Mouse (Mus musculus): ENCODE results near the gene Hsd17b11. TPM values are rescaled to one million over a fixed set of nuclear protein-coding genes. Genes with fewer than 3 reads are reported as not detected.
A peak's percentile ranks its signal among the peaks of the same experiment; 100 is the strongest.
"Not testable (repeated sequence)": the region's sequence is repeated elsewhere in the genome, so short reads cannot be mapped to it uniquely, and the experiment has no call there.

The Hsd17b11 gene
- total and polyA plus RNA-seq, 2 experiments from 2014 or later = 4.6 to 10.9 TPM

DNA sequence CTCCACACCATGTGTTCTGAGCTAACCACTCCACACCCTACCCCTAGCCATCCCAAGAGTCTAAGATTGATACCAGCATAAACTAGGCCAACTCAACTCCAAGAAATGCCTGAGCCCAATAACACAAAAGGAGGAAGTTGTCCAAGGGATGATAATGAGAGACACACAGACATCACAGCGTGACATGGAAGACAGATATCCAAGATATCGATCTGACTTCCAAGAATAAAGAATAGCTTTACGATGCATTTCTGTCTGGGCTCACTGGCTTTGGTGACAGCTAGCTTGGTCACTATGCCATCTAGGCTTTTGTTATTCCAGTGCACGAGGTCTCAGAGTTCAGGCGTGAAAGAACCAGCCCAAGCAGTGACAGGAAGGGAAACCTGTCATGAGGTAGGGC, 50.7 kb downstream of the Hsd17b11 start:
- Histone ChIP-seq H3K4me3 (ENCODE audit: low read depth, low read length) (no peak overlapping the region), H3K4me2 (ENCODE audit: low read depth) (no peak overlapping the region), H3K4me1 (ENCODE audit: insufficient read depth) (no peaks in the 10 kb centered on the region), H3K36me3 (ENCODE audit: insufficient read depth) (no peaks in the 10 kb centered on the region), H3K27ac (ENCODE audit: low read depth, low read length) (no peak overlapping the region), H3K9ac (no peak overlapping the region), H3K27me3 (ENCODE audit: insufficient read depth, low read length) (no peaks in the 10 kb centered on the region), H3K9me3 (ENCODE audit: low read length) (no peaks in the 10 kb centered on the region)
- TF ChIP-seq CTCF (IDR thresholded peaks at IDR 0.05; ENCODE audit: low read depth) = no peak
- DNase-seq (no peak), ATAC-seq (no peak)
- WGBS = 76% methylated on average over 5 of the region's 5 CpGs

DNA sequence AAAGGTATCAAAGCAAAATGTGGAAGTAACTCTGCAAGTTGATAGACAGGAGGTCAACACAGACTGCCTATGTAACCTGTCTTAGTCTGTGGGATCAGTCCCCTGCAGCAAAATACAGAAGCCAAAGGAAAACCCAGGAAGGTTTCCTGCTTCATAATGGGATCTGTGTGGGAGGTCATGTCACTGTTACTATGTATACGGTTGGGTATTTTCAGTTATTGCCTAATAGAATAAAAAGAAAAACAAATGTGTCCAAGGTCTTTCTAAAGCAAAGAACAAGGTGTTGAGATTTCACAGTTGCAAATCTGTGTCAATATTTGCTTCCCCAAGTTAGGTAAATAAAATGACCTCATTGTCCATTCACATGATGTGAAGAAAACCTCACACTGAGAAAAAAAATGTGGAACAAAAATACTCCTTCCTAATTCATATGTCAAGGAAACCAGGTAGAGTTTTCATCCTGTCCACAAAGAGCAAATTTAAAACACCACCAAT, 58.7 kb downstream of the Hsd17b11 start:
- no peak for TF ChIP-seq CTCF (IDR thresholded peaks at IDR 0.05; ENCODE audit: low read depth)
- Histone ChIP-seq H3K9me3 (ENCODE audit: low read length) (no peaks in the 10 kb centered on the region), H3K9ac (no peak overlapping the region), H3K4me2 (ENCODE audit: low read depth) (no peak overlapping the region), H3K36me3 (ENCODE audit: insufficient read depth) (no peaks in the 10 kb centered on the region), H3K4me1 (ENCODE audit: insufficient read depth) (no peaks in the 10 kb centered on the region), H3K27ac (ENCODE audit: low read depth, low read length) (no peak overlapping the region), H3K27me3 (ENCODE audit: insufficient read depth, low read length) (no peaks in the 10 kb centered on the region), H3K4me3 (ENCODE audit: low read depth, low read length) (no peak overlapping the region)
- WGBS = 77% methylated on average over 1 of the region's 1 CpGs
- no peak for DNase-seq
- no peak for ATAC-seq

DNA sequence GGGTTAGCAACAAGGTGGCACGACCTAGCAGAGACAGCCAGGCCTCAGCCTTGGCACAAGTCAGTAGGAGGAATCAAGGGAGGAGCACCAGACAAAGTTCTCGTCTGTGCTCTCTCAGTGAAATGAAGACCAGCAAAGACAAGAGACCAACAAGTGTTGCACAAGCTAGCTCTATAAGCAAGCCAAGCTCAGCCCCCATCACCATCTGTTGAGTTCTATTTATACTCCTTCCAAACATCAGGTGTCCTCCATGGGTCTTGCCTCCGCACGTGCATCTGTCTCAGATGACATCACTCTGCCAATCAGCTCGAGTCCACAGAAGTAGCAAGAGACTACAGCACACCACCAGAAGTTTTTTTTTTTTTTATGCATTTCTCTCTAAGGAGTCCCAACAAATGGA, 67.1 kb downstream of the Hsd17b11 start:
- no peaks in the 10 kb centered on the region for H3K27me3 ChIP-seq (ENCODE audit: insufficient read depth, low read length)
- H3K4me3 ChIP-seq (ENCODE audit: low read depth, low read length) = no peak overlapping the region
- no peak overlapping the region for H3K27ac ChIP-seq (ENCODE audit: low read depth, low read length)
- H3K36me3 ChIP-seq (ENCODE audit: insufficient read depth) = no peaks in the 10 kb centered on the region
- H3K9ac ChIP-seq = no peak overlapping the region
- 70% methylated on average over 5 of the region's 5 CpGs for whole genome bisulfite sequencing
- H3K9me3 ChIP-seq (ENCODE audit: low read length) = no peaks in the 10 kb centered on the region
- H3K4me1 ChIP-seq (ENCODE audit: insufficient read depth) = no peaks in the 10 kb centered on the region
- DNase-seq = no peak
- H3K4me2 ChIP-seq (ENCODE audit: low read depth) = no peak overlapping the region
- ATAC-seq = peak; percentile 32; the same call in 1 of the 2 replicates
- no peak for TF ChIP-seq CTCF (IDR thresholded peaks at IDR 0.05; ENCODE audit: low read depth)

DNA sequence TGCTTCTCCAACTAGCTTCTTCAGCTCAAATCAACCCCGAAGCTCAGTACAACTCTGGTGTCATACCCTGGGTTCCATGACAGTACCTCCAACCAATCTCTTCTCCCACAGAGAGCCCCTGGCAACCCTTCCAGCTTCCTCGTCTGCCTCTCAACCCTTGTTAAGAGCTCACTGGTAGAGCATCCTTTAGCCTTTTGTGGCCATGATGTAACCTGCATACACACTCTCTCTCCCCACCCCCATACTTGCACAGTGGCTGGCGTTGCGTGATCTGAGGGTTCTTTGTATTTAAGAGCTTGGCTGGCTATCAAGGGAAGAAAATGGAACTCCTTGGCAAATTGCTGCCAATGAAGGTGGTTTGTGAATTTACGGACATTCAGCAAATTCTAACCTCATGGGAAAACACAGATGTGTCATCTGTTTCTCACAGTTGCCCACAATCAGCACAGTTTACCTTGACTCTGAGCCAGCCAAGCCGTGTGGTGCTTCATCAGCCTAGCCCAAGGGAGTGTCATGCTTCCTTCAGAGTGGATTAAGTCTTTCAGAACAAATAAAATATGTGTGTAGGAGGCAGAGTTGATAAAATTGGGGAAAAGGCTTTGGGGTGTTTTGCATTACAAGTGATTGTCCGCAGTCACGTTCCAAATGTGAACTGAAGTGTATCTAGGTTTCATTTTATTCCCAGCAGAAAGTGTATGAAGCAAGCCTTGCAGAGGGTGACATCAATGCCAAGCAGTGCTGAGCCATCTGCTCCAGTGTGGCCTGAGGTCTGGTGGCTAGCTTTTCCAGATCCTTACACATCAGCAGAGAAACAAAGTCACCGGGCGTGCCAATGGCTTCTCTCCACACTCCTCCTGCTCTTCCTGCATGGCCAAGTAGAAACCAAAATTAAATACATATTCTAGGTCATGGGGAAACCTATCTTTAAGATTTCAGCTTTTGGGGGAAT, 68.3 kb downstream of the Hsd17b11 start:
- Histone ChIP-seq H3K36me3 (ENCODE audit: insufficient read depth) (no peaks in the 10 kb centered on the region), H3K27ac (ENCODE audit: low read depth, low read length) (no peak overlapping the region), H3K9me3 (ENCODE audit: low read length) (no peaks in the 10 kb centered on the region), H3K4me1 (ENCODE audit: insufficient read depth) (no peaks in the 10 kb centered on the region), H3K4me3 (ENCODE audit: low read depth, low read length) (no peak overlapping the region), H3K4me2 (ENCODE audit: low read depth) (no peak overlapping the region), H3K27me3 (ENCODE audit: insufficient read depth, low read length) (no peaks in the 10 kb centered on the region), H3K9ac (no peak overlapping the region)
- TF ChIP-seq CTCF (IDR thresholded peaks at IDR 0.05; ENCODE audit: low read depth) = no peak
- 56% methylated on average over 10 of the region's 10 CpGs for WGBS
- DNase-seq = no peak
- no peak for ATAC-seq

DNA sequence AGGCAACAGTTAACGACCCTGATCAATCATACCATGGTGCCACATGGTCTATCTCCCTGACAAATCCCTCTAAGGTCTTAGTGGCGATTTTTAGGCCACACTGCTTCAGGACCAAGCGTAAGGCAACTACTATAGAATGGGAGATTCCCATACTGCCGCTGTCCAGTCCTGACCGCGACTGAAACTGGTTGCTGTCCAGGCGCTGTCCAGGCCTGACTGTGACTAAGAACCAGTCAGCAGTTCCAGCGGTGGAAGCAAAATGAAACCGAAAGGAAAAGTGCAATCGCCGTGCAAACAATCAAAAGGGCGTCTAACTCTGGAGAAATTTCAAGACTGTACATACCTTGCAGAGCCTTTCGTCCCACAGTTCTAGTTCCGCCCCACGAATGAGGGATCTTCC, 71.6 kb downstream of the Hsd17b11 start:
- 95% methylated on average over 15 of the region's 15 CpGs for WGBS
- not testable (repeated sequence) for H3K27me3 ChIP-seq (ENCODE audit: insufficient read depth, low read length); H3K4me2 ChIP-seq (ENCODE audit: low read depth); H3K27ac ChIP-seq (ENCODE audit: low read depth, low read length); DNase-seq; H3K4me1 ChIP-seq (ENCODE audit: insufficient read depth); H3K36me3 ChIP-seq (ENCODE audit: insufficient read depth); H3K9me3 ChIP-seq (ENCODE audit: low read length); ATAC-seq; H3K9ac ChIP-seq; H3K4me3 ChIP-seq (ENCODE audit: low read depth, low read length)

DNA sequence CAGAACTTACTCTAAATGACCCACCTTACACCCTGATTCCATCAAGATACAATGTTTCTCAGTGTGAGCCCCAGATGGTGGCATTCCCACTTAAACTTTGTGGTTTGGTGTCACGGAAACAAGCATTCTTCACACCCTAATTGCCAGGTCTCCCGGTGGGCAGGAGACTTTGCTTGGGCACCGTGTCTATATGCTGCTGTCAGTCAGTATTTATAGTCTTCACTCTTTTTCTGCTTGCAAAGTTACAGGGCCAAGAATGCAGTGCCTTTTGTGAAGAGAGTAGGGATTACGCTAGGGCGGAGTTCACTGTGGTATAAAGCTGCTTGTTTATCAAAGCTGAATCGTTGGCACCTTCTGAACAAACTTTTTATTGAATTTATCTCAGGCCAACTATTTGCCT, 78.5 kb downstream of the Hsd17b11 start:
- H3K27me3 ChIP-seq (ENCODE audit: insufficient read depth, low read length) = no peaks in the 10 kb centered on the region
- no peaks in the 10 kb centered on the region for H3K9me3 ChIP-seq (ENCODE audit: low read length)
- H3K27ac ChIP-seq (ENCODE audit: low read depth, low read length) = no peak overlapping the region
- 15% methylated on average over 6 of the region's 6 CpGs for WGBS
- no peak for ATAC-seq
- TF ChIP-seq CTCF (IDR thresholded peaks at IDR 0.05; ENCODE audit: low read depth) = no peak
- H3K4me3 ChIP-seq (ENCODE audit: low read depth, low read length) = no peak overlapping the region
- DNase-seq = no peak
- H3K4me2 ChIP-seq (ENCODE audit: low read depth) = no peak overlapping the region
- H3K4me1 ChIP-seq (ENCODE audit: insufficient read depth) = no peaks in the 10 kb centered on the region
- H3K9ac ChIP-seq = no peak overlapping the region
- H3K36me3 ChIP-seq (ENCODE audit: insufficient read depth) = no peaks in the 10 kb centered on the region

DNA sequence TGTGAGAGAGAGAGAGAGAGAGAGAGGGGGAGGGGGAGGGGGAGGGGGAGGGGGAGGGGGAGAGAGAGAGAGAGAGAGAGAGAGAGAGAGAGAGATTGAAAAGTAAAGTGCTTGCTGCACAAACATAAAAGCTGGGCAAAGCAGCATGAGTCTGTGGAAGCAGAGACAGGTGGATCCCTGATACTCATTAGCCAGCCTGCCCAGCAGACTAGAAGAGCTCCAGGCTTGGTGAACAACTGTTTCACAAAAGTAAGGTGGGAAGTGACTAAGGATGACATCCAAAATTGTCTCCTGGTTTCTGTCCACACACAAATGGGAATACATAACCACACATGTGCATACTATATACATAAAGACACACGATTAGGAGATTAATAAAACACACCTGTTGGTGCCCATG, 81.9 kb downstream of the Hsd17b11 start:
- WGBS = 68% methylated on average over 1 of the region's 1 CpGs

More for the DNA sequence above, 81.9 kb downstream of the Hsd17b11 start:
- no peak overlapping the region for H3K27ac ChIP-seq (ENCODE audit: low read depth, low read length)
- ATAC-seq (no peak), DNase-seq (no peak)
- H3K4me2 ChIP-seq (ENCODE audit: low read depth) = no peak overlapping the region
- no peak overlapping the region for H3K9ac ChIP-seq
- H3K36me3 ChIP-seq (ENCODE audit: insufficient read depth) = no peaks in the 10 kb centered on the region
- no peak for TF ChIP-seq CTCF (IDR thresholded peaks at IDR 0.05; ENCODE audit: low read depth)
- no peaks in the 10 kb centered on the region for H3K4me1 ChIP-seq (ENCODE audit: insufficient read depth)
- H3K4me3 ChIP-seq (ENCODE audit: low read depth, low read length) = no peak overlapping the region
- no peaks in the 10 kb centered on the region for H3K9me3 ChIP-seq (ENCODE audit: low read length)
- H3K27me3 ChIP-seq (ENCODE audit: insufficient read depth, low read length) = no peaks in the 10 kb centered on the region

Small RNA genes lying within 50 kb of the gene (microRNA-seq; reads per million reads assigned to microRNA genes)
- gene Mir5619 = 1.9 to 2.2 reads per million in 2 experiments

Other genes starting within 250 kb of the Hsd17b11 start
- gene Klhl8, start 110.7 kb downstream of the Hsd17b11 start, total RNA-seq (2014; rRNA removed) = 51.2 and 60.0 TPM in 2 replicates
- gene Klhl8, start 110.7 kb downstream of the Hsd17b11 start, polyA plus RNA-seq (2015; fragmentation: Nextera tagmentation; extraction: Ambion mirVana) = 41.0 and 47.3 TPM in 2 replicates
- gene Hsd17b13, start 44.5 kb downstream of the Hsd17b11 start, total RNA-seq (2014; rRNA removed) = not detected in 2 replicates
- 0.16 and 0.21 TPM in 2 replicates for gene Hsd17b13, start 44.5 kb downstream of the Hsd17b11 start, polyA plus RNA-seq (2015; fragmentation: Nextera tagmentation; extraction: Ambion mirVana)
- 50.3 and 55.3 TPM in 2 replicates for gene Nudt9, start 24.4 kb upstream of the Hsd17b11 start, total RNA-seq (2014; rRNA removed)
- gene Nudt9, start 24.4 kb upstream of the Hsd17b11 start, polyA plus RNA-seq (2015; fragmentation: Nextera tagmentation; extraction: Ambion mirVana) = 72.4 and 73.8 TPM in 2 replicates
- gene Gm17660, start 55.7 kb upstream of the Hsd17b11 start, total RNA-seq (2014; rRNA removed) = not detected in 2 replicates
- gene Gm17660, start 55.7 kb upstream of the Hsd17b11 start, polyA plus RNA-seq (2015; fragmentation: Nextera tagmentation; extraction: Ambion mirVana) = 0.52 and 1.1 TPM in 2 replicates
- 342 and 344 TPM in 2 replicates for gene Sparcl1, start 91.8 kb upstream of the Hsd17b11 start, total RNA-seq (2014; rRNA removed)
- 239 and 282 TPM in 2 replicates for gene Sparcl1, start 91.8 kb upstream of the Hsd17b11 start, polyA plus RNA-seq (2015; fragmentation: Nextera tagmentation; extraction: Ambion mirVana)
- gene Dspp, start 148.8 kb upstream of the Hsd17b11 start, total RNA-seq (2014; rRNA removed) = not detected in 2 replicates
- not detected in 2 replicates for gene Dspp, start 148.8 kb upstream of the Hsd17b11 start, polyA plus RNA-seq (2015; fragmentation: Nextera tagmentation; extraction: Ambion mirVana)
- 0.46 and 0.52 TPM in 2 replicates for gene Dmp1, start 180.7 kb upstream of the Hsd17b11 start, total RNA-seq (2014; rRNA removed)
- 0.21 and 0.45 TPM in 2 replicates for gene Dmp1, start 180.7 kb upstream of the Hsd17b11 start, polyA plus RNA-seq (2015; fragmentation: Nextera tagmentation; extraction: Ambion mirVana)